Mouse (Mus musculus): ENCODE data around the gene Camk1d.

Gene Camk1d

DNA sequence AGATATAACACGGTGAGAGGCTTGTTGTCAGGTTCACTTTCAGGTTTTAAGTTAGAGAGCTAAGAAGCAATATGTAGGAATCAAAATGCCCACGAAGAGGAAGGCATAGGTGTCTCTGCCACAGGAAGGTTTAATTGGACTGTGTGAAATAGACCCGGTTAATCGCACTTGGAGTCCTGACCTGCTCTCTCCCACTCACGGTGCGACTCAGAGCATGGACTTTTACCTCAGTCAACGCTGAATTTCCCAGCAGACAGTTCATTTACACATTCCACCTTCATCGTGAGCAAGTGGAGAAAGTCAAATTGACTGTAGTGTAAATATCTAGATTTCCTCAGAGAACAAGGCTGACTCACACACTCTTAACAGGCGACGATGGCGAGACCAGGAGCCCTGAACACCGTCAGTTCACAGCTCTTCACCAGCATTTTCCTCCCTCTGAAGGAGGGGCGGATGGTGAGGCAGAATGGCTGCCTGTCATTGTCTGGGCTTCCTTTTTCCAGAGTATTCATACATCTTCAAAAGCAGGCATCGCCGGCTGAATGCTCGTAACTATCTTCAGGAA lies 255.6 kb downstream of the Camk1d start:
- no peak for DNase-seq

DNA sequence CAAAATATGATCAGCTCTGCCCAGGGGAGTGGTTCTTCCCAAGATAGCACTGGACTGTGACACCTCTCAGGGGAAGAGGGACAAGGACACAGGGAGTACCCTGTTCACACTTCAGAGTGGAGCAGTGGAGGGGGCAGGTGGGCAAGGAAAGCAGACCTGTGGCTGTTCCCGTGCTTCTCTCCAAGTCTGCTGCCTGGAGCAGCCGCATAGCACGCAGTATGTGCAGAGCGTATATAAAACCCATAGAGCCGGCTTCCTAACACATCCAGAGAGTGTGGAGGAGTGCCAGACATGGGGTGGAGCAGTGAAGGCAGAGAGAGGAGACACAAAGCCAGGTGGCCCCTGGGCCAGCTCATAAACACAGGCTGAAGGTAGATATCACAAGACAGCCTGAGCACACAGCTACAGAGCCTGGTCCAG lies 256.2 kb downstream of the Camk1d start:
- DNase-seq = no peak

DNA sequence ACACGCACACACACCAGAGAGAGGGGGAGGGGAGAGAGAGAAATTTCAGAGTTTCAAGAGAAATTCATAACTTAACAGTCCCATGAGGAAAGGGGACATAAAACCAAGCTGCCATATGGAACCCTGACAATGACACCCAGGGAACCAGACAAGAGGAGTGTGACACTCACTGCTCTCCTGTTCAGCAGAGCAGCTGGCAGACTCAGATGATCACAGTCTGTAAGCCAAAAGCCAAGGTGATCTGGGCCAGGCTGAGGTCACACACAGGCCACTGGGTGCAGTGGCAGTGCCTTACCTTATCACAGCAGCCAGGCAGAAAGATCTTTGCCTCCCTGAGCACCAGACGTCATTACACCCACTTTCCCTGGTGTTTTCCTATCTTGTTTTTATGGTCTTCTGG lies 258.2 kb downstream of the Camk1d start:
- no peak for DNase-seq

DNA sequence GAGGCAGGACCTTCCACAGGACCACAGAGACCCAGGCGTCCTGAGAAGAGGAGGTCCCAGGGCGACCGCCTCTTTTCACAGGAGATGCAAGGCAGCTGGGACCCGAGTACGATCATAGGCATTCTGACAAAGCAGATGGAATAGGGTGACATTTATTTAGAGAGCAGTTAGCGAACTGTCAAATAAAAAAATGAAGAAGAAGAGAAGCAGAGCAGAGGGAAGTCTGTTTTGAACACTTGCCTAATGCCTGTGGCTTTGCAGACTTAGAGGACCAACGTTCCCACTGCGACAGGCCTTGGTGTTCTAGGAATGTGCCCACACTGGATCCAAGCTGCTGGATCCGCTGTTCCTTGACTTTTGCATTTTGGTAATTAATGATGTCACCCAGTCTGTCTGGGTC lies 259.5 kb downstream of the Camk1d start:
- no peak for DNase-seq

DNA sequence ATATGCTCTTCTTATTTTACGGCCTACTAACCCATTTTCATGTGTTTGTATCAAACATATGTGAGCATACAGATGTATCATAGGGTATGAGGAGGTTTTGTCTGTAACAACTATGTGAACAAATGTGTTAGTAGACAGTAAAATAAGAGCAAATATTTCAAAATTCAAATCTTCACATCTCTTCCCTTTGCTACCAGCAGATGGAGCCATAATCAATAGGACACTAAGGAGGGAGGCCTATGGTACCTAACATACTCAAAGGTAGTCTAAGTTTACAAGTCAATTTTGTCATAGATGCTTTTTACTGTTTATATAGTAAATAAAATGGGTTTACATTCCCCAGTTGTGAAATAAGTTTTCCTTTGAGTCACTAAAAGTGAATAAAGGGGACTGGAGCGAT lies 262.7 kb downstream of the Camk1d start:
- DNase-seq = peak; percentile 55

DNA sequence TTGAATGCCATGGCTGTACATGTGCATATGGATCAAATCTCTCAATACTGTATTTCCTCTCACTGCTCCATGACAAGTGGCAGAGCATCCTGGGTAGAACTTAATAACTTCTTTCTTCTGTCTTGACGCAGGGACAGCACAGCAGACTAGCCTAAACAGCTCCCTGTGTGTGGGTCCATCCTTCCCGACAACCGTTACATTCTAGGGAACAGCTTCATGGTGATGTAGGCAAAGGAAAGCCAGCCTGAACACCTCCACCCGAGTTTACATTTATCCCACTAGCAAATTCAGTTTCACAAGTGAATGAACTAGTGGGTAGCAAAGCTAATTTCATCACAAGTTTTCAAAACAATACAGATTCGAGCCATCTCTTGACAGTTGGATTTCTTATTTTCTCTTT lies 269.0 kb downstream of the Camk1d start:
- no peak for DNase-seq

DNA sequence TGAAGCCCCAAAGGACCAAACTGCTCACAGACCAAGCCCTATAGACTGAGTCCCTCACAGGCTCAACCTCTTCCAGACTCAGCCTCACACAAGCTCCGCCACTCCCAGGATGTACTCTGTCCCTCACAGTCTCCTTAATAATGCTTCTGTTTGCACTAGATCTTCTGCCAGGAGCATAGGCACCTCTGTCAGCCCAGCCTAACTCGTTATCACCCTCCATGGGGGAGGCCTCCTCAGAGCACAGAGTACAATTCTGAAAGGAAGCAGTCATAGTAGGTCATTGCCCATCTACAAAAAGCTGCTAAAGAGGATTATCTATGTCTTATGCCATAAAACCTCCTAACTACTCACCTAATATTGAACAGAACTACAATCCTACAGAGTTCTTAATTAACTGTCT lies 276.6 kb downstream of the Camk1d start:
- DNase-seq = no peak

DNA sequence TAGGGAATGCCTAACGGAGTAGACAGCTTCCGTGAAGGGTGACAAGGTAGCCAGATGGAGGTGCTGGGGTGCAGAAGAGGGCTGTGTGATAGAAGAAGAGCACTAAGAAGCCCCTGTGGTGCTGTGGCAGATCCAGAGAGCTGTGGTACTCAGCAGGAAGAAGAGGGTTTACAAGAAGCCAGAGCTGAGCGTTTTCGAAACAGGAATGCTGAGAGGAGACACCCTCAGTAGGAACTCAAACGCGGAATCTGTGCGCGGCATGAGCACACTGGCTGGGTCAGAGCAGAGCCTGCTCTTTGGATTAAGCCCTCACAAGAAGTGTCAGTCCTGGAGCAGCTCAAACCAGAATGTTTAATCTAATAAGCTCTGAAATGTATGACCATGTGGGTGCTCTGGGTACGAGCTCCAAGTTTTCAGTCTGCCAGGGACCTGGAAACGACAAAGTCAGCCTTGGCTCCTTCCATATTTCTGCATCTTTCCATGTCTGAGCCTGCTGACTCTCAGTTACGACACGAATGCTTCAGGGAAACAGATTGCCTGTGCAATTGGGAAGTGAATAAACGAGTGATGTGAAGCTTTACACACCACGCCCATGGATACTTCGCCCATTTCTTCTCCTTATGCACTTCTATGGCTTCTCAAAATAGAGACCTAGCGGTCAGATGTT lies 278.6 kb downstream of the Camk1d start:
- DNase-seq = no peak

DNA sequence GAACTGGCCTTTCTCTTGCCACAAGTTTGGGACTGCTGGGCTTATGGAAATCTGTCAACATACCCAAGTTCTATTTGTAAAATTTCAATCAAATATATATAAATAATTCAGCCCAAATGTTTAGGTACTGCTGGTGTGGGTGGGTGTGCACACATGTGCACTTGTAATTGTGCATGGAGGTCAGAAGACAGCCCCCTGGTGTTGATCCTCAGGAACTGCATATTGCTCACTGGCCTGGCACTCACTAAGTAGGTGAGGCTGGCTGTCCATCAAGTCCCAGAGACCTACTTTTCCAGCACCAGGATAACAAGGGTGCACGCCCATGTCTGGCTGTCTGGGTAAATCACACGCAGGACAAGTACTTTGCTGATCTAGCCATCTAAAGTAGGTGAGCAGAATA lies 283.0 kb downstream of the Camk1d start:
- peak; percentile 46 for DNase-seq

DNA sequence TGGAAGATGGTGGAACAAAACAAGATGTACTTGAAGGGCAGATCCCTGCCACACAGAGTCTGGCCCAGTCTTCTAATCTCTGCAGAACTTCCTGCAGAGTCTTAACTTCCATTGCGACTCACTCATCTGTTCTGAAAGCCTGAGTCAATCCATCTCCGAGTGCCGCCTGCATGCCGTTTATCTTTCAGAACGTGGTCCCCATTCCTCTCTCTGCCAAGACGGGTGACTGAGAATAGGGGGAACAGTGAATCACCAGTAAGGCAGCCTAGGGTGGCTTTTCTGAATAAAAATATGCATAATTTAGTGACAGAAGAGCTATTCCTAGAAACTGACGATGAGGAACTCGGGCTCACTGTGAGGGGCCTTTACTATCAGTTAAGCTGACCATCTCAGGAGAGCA lies 284.4 kb downstream of the Camk1d start:
- DNase-seq = no peak

DNA sequence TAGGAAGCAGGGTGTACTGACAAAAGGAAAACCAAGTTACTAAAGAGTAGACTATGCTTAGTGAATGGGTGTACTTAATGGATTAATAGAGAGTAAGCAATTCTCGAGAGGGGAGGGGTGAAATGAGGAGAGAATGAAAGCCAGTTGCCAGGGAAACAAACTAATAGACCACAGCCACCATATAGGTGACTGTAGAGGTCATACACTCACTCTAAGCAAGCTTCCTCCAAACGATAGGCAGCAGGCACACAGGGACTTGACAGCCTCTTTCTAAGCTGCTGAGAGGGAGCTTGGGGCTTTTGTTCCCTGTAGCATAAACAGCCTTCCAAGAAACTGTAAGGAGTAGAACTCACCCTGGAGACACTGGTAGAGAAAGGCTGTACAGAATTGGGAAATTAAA lies 288.2 kb downstream of the Camk1d start:
- peak; percentile 27 for DNase-seq

DNA sequence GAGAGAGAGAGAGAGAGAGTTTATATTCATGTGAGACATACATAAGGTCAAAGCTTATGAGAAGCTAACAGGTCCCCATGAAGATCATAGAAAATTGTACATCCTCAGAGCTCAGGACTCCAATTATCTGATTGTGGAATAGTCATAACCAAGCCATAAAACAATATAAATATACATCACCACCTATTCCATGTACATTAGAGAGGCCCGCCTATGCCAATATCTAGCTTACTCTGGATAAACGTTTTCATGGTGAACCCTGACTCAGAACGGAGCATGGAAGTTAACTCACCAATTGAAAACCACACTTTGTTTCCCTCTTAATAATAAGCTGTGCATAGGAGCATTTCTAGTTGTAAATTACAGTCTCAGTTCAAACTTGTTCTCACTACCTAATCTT lies 288.7 kb downstream of the Camk1d start:
- DNase-seq = no peak

DNA sequence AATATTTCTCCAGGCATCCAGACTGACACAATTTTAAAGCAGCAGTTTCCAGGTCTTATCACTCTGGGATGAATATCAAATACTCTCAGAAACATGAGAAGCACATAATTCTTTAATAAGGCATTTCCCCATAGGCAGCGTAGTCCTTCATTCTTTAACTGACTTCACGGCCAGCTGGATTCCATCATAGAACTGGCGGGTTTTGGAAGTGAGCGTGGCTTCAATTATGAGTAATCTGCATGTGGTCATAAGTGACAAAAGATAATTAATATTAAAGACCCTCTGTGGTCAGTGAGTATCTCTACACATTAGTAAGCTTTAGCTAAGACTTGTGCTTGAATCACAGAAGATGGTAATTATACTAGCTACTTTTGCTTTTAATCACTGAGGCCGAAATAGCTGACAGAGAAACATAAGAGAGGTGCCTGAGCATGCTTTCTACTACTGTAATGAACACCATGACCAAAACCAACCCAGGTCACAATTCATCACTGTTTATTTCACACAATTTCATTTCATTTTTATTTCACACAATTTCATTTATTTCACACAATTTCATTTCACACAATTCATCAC lies 293.6 kb downstream of the Camk1d start:
- DNase-seq = peak; percentile 30

DNA sequence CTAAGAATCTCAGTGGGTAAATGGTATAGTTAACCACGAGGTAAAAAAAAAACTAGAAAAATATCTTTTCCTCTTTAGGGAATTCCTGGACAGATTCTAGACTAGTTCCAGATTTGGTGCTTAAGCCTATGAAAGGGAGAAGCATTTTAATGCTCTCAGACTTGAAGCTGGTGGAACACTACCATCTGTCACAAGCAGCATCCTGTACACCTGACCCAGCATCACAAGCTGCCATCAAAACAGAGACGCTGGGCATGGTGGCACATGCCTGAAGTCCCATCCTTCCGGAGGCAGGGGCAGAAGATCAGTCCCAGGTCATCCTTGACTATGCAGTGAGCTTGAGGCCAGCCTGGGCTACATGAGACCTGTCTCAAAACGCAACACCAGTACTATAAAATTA lies 295.5 kb downstream of the Camk1d start:
- DNase-seq = no peak

DNA sequence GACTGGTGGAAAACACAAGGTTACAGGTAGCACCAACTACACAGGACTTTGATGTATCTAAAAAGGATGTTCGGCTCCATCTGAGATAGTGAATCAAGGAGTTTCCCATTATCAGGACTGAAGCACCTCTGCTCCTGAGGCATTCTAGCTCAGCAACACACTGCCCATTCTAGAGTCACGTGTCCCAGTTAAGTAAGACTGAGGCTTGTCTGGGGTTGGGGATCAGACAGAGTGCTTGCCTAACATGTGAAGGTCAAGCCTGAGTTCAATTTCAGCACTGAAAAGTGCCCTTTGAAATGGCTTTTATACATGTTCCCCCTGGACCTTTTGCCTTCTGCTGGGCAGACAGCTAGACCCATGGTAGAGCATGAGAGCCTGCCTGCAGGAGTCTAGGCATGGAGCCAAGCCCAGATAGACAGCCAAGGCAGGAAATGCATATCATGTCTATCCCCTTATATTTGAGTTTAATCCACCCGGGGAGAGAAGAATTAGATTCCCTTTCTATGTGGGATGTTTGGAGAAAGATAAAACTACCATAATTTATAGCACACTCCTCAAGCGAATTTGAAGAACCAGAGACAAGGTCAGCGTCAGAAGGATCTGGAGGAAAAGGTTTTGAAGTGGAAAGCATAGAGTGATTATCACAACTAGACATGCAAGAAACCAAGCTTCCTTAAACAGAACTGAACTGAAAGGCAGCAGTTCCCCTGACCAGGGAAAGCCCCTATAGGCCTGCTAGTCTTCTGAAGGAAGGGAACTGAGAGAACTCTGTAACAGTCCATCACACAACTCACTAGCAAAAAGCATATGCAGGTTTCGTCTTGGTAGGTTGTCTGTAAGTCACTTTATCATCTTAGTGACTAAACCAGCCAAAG lies 296.9 kb downstream of the Camk1d start:
- no peak for DNase-seq

DNA sequence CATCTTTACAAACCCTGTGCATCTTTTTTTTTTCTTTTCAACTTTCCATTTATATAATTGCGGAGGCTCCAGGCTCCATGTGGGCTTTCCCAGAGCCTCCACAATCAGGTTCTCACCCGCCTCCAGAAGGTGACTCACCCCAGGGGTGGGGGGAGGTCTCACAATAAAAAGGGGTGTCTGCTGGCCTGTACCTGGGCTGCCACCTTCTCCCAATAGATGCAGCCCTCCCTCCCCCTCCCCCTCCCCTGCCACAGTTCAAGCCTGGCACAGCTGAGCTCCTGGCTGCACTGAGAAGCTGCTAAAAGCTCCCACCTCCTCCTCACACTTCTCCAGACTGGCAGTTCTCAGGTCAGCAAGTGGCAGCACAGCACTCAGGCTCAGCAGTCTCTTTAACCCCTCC lies 302.5 kb downstream of the Camk1d start:
- DNase-seq = no peak

DNA sequence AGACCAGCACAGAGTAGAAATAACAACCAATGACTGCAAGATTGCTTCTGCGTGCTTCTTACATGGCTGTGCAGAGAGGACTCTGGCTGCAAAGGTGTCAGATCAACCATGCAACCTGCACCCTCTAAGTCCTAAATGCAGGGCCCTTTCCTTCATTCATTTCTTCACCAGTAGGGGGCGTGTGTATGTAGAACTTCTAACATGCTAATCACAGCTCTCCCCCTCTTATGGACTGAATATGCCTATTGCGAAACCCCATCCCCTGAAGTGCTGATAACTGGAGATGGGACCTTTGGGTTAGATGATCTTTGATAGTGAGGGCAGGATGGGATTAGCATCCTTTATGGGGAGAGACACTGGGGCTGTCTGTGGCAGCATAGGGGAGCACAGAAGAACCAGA lies 310.5 kb downstream of the Camk1d start:
- DNase-seq = peak; percentile 58

DNA sequence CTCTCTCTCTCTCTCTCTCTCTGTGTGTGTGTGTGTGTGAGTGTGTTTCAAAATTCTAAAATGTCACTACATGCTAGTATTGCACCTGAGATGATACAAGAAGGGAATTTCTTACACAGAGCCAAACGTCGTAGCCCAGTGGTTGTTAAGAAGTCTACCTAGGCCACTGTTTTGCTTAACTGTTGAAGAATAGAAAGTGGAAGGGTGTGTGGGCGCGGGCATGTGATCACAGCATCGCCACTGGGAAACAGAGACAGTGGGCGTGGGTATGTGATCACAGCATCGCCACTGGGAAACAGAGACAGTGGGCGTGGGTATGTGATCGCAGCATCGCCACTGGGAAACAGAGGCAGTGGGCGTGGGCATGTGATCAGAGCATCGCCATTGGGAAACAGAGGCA lies 312.3 kb downstream of the Camk1d start:
- DNase-seq = no peak

DNA sequence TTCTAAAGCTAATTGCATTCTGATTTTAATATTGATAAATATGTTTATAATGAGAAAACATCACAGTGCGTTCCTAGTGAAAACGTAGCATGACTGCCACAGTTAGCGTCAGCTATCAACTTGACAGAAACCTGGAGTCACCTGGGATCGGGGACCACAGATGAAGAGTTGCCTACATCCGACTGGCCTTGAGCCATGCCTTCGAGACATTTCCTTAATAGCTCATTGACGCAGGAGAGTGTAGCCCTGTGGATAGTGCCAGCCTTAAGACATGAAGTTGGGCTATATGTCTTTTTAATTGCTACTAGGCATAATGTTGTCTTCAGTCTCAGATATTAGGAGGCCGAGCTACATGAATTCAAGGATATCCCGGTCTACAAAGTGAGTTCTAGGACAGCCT lies 315.8 kb downstream of the Camk1d start:
- DNase-seq = no peak

DNA sequence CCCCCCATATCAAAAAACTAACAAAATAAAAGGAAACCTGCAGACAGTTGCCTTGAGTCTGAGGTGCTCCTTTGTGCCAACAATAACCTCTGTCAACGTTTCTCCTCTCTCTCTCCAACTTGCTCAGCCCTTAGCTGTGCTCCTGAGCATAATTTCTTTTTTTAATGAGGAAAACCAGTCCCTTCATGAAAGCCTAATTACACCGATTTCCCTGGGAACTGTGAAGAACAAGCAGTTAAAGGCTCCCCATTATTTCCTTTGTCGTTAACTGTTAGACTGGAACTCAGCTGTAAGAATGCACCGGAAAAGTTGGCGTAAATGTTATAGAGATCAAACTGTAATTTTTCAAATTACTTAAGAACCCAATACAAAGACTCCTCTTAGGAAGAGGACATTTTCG lies 316.3 kb downstream of the Camk1d start:
- no peak for DNase-seq

DNA sequence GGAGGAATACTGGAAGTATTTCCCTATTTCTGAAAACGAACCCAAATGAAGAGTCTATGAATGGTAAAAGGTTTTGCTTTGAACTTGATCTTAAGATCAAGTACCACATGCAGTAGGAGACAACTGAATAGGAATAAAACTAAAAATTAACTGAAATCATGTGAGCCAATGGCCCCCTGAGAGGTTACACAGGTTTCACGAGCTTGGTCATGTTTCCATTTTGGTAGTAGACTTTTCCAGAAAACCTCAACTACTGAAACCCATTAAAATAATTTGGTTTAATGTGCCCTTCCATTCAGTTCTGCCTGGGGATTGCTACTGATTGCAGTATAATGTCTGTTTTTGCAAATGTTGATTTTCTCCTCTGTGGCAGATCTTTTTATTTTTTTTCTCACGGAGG lies 316.8 kb downstream of the Camk1d start:
- DNase-seq = no peak

DNA sequence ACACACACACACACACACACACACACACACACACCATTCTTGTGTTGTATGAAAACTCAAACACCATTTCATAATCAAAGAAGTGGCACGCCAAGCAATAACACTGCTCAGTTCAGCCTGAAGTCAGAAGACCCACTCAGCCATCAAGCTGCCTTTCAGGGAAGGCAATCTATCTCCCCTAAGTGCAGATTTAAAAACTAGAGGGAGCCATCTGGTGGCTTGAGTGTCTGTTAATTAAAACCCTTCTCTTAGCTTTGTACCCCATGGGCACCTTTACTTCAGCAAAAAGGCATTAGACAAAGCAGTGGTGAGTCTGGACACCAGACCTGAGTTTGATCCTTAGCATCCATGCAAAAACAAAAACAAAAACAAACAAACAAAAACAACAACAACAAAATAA lies 317.9 kb downstream of the Camk1d start:
- peak; percentile 37 for DNase-seq

DNA sequence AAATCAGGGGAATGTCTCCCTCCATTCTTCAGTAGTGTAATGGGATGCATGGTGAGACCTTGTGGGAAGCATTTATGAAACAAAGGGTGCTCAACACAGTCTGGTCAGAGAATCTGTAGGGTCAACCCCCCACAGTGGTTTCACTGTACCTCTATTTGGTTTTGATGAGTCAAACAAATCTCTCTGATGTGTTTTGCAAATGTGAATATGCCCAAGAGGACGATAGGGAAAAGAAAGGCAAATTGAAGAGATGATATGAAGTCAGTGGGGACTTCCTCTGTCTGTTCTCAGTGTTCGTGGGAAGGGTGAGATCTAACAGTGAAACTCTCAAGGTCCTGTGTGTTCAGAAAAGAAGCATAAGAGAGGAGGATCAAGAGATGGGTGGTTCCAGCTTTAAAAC lies 318.4 kb downstream of the Camk1d start:
- DNase-seq = no peak

DNA sequence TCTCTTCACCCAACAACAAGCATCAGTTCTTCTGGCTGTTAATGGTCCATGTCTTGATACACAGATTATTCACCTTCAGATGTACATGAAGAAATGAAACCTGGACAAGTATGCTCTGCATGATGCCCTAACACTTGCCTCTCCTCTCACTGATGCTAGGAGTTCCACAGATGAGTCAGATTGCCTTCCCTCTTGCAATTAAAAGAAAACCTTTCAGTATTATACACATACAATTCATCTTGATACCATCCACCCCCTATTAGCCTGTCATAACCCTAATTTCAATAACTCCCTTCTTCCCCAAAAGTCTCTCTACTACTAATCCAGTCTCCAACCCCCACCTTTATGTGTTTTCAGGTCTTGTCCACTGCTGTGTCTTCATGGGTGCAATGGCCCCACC lies 321.4 kb downstream of the Camk1d start:
- no peak for DNase-seq
